Mouse (Mus musculus) lung, postnatal 0 days (tissue): ENCODE measurements around the gene H2afy. TPM values are rescaled to one million over a fixed set of nuclear protein-coding genes. Genes with fewer than 3 reads are reported as not detected.

Experiments used
- ATAC-seq: fragments of 200-750 bp; cut with Nextera tagmentation; 2 replicates; pipeline ENCODE4 v1.8.0; 2017; ENCODE audit warnings: moderate library complexity
- DNase-seq: peaks from one replicate; pipeline ENCODE4 v3.0.0-alpha.2; 2016; ENCODE audit warnings: low spot score
- H3K27ac ChIP-seq: fragments of 300-500 bp; sonication (generic); 2 replicates; pipeline ENCODE4 v1.5.1; 2014; ENCODE audit warnings: antibody characterized with exemption, mild to moderate bottlenecking, low read length, mixed read lengths
- H3K27me3 ChIP-seq: fragments of 300-500 bp; sonication (generic); replicated peaks from 2 replicates; pipeline ENCODE4 v1.6.1; 2014; ENCODE audit warnings: low read length, mixed read lengths; ENCODE audit not compliant: insufficient read depth
- H3K36me3 ChIP-seq: fragments of 300-500 bp; sonication (generic); 2 replicates; pipeline ENCODE4 v1.6.1; 2014; ENCODE audit warnings: low read length, mixed read lengths; ENCODE audit not compliant: insufficient read depth
- H3K4me1 ChIP-seq: fragments of 300-500 bp; sonication (generic); 2 replicates; pipeline ENCODE4 v1.6.1; 2014; ENCODE audit warnings: antibody characterized with exemption, low read depth, low read length, mixed read lengths; ENCODE audit not compliant: insufficient read depth
- H3K4me2 ChIP-seq: fragments of 300-500 bp; sonication (generic); replicated peaks from 2 replicates; pipeline ENCODE4 v1.6.1; 2014; ENCODE audit warnings: low read depth, mild to moderate bottlenecking, low read length, moderate library complexity, mixed read lengths
- H3K4me3 ChIP-seq: fragments of 300-500 bp; sonication (generic); 2 replicates; pipeline ENCODE4 v1.5.1; 2014; ENCODE audit warnings: low read depth, low read length
- H3K9ac ChIP-seq: fragments of 300-500 bp; sonication (generic); replicated peaks from 2 replicates; pipeline ENCODE4 v1.6.1; 2014; ENCODE audit warnings: low read depth, mild to moderate bottlenecking
- H3K9me3 ChIP-seq: fragments of 300-500 bp; sonication (generic); 2 replicates; pipeline ENCODE4 v1.6.1; 2016; ENCODE audit warnings: low read length, mixed read lengths
- CTCF ChIP-seq: IDR thresholded peaks from 2 replicates; pipeline ENCODE4 v1.5.1; 2016; ENCODE audit warnings: antibody characterized with exemption, mild to moderate bottlenecking
- EP300 ChIP-seq: IDR thresholded peaks from 2 replicates; pipeline ENCODE4 v1.6.1; 2016; ENCODE audit warnings: antibody characterized with exemption, mild to moderate bottlenecking, control low read depth
- WGBS: fragments of 180-500 bp; shearing (Covaris S2); extraction: QIAGEN DNeasy Blood & Tissue Kit; methylation state at CpG from one replicate; pipeline ENCODE4 v1.1.7; 2014; 5-methylcytosine and 5-hydroxymethylcytosine counted together
- polyA plus RNA-seq: library from polyadenylated mRNA; unstranded; fragments of >200 nt; fragmentation: Nextera tagmentation; extraction: Ambion mirVana; gene quantifications from 2 replicates; pipeline ENCODE4 v1.2.1, GENCODE M21; 2015

The H2afy gene
- polyA plus RNA-seq, 1 experiment from 2014 or later: 126 TPM

DNA sequence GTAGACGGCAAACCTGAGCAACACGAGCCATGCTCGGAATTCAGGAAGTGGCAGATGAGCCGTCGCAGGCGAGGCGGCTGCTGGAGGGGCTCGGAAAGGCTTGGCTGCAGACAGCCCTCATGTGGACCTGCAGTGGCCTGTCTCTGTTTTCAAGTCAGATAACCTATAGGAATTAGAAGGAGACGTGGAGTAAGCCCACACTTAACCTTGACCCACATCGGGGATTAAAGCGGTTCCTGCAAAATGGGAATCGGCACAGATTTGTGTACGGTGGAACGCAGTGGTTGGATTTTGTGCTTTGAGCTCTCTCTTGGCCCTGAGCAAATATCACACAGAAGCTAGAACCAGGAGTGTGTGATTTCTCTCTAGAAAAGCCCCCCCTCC lies 111.1 kb downstream of the H2afy start:
- DNase-seq (no peak), ATAC-seq (no peak)
- Histone ChIP-seq H3K4me3 (no peak overlapping the region), H3K9me3 (no peaks in the 10 kb centered on the region), H3K36me3 (no peaks in the 10 kb centered on the region), H3K27me3 (peaks cover 4% of the 10 kb centered on the region; the same call in 1 of the 2 replicates), H3K27ac (no peak overlapping the region), H3K4me2 (peak overlapping the region; percentile 33), H3K9ac (no peak overlapping the region), H3K4me1 (no peaks in the 10 kb centered on the region)
- no peak for TF ChIP-seq CTCF
- TF ChIP-seq EP300: no peak
- whole genome bisulfite sequencing: 17% methylated on average over 14 of the region's 14 CpGs

DNA sequence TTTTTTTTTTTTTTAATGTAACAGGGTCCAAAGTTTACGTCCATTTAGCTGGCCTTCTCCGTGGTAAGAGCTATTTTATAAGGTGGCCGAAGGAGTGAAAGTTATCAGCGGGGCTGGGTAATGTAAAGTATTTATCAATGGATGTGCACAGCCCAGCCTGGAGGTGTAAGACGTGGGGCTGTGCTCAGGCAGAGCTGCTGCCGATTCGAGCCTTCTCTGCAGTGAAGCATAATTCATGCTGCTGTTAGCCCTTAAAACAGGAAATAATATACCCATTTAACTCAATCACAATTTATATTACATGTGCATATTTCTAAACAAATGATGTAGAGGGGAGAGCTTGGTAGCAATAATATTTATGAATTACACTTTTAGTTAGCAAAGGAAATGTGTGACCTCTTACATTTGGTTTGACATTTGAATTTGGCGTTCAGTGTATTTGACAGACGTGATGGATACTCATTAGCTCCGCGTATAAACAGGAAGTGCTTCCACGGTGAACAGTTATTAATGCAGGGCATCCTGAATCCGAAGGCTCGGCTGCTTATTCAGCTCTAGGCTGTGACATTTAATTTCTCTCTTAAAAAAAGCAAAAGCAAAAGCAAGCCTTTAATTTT lies 111.6 kb downstream of the H2afy start:
- Histone ChIP-seq H3K9ac (no peak overlapping the region), H3K4me3 (no peak overlapping the region), H3K27ac (no peak overlapping the region), H3K27me3 (peaks cover 4% of the 10 kb centered on the region; the same call in 1 of the 2 replicates), H3K4me2 (peak overlapping the region; percentile 33), H3K36me3 (no peaks in the 10 kb centered on the region), H3K4me1 (no peaks in the 10 kb centered on the region), H3K9me3 (no peaks in the 10 kb centered on the region)
- ATAC-seq (peak; percentile 59; the same call in 1 of the 2 replicates), DNase-seq (peak; percentile 50)
- no peak for TF ChIP-seq CTCF
- peak; percentile 54 for TF ChIP-seq EP300
- 27% methylated on average over 14 of the region's 14 CpGs for WGBS

Other genes with a start within 250 kb of the H2afy start
- gene Tifab, start 42.5 kb upstream of the H2afy start, polyA plus RNA-seq: 4.8 and 6.6 TPM in 2 replicates
- gene Neurog1, start 115.8 kb upstream of the H2afy start, polyA plus RNA-seq: not detected in 2 replicates
- 11.2 and 12.8 TPM in 2 replicates for gene Cxcl14, start 160.2 kb upstream of the H2afy start, polyA plus RNA-seq